Mouse (Mus musculus): ENCODE results near the gene Gm49661. TPM values are rescaled to one million over a fixed set of nuclear protein-coding genes. Genes with fewer than 3 reads are reported as not detected.
A peak's percentile ranks its signal among the peaks of the same experiment; 100 is the strongest.

Gm49661 gene
- polyA plus RNA-seq, 1 experiment from 2014 or later, result not detected

- Histone ChIP-seq H3K36me3 (ENCODE audit: control insufficient read depth, insufficient read depth, low read length) (no peaks in the 10 kb centered on the region), H3K9me3 (replicated peaks; ENCODE audit: control insufficient read depth, low read length) (no peaks in the 10 kb centered on the region), H3K27ac (ENCODE audit: low read length) (no peak overlapping the region), H3K4me2 (ENCODE audit: low read depth, low read length) (no peak overlapping the region), H3K27me3 (ENCODE audit: control insufficient read depth, insufficient read depth, low read length) (no peaks in the 10 kb centered on the region), H3K9ac (ENCODE audit: low read length) (no peak overlapping the region), H3K4me1 (ENCODE audit: control insufficient read depth, insufficient read depth, low read length) (peaks cover 5% of the 10 kb centered on the region; the same call in 1 of the 2 replicates), H3K4me3 (replicated peaks; ENCODE audit: low read length) (no peak overlapping the region)
- ATAC-seq (ENCODE audit: insufficient read depth, low FRiP score), result no peak
- WGBS, result 84% methylated on average over 5 of the region's 5 CpGs
Measured at GRCm38 (mm10) chr8:84996978-84997377, 27.7 kb upstream of the Gm49661 start.

DNA sequence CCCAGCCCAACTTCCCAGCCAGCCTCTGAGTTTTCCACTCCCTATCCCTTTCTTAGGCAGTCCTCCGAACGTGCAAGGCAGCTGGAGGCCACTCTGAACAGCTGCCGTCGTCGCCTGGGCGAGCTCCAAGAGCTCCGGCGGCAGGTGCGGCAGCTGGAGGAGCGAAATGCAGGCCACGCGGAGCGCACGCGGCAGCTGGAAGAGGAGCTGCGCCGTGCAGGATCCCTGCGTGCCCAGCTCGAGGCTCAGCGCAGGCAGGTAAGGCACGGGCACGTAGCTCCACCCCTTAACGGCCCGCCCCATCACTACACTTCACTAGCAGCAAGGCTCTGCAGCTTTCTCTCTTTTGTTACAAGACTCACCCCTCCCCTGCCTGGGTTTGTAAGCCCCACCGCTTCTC lies 26.4 kb upstream of the Gm49661 start:
- no peak for ATAC-seq (ENCODE audit: insufficient read depth, low FRiP score)
- Histone ChIP-seq H3K9me3 (replicated peaks; ENCODE audit: control insufficient read depth, low read length) (no peaks in the 10 kb centered on the region), H3K27me3 (ENCODE audit: control insufficient read depth, insufficient read depth, low read length) (no peaks in the 10 kb centered on the region), H3K9ac (ENCODE audit: low read length) (no peak overlapping the region), H3K4me1 (ENCODE audit: control insufficient read depth, insufficient read depth, low read length) (peaks cover 9% of the 10 kb centered on the region; the same call in 1 of the 2 replicates), H3K36me3 (ENCODE audit: control insufficient read depth, insufficient read depth, low read length) (no peaks in the 10 kb centered on the region), H3K4me2 (ENCODE audit: low read depth, low read length) (no peak overlapping the region), H3K27ac (ENCODE audit: low read length) (no peak overlapping the region), H3K4me3 (replicated peaks; ENCODE audit: low read length) (no peak overlapping the region)
- 42% methylated on average over 25 of the region's 25 CpGs for WGBS

DNA sequence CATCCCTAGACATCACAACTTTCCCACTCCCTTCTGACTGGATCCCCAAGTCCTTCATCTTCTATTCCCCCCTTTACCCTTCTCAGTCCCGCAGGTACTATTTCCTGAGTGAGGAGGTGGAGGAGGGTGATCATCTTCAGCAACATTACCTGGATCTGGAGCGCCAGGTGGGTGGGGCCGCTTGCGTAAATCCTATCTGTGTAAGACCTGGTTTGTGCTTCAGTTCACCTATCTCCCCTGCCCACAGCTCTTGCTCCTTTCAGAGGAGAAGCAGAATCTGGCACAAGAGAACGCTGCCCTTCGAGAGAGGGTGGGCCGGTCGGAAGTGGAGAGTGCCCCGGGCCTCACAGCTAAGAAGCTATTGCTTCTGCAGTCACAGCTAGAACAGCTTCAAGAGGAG lies 25.1 kb upstream of the Gm49661 start:
- Histone ChIP-seq H3K36me3 (ENCODE audit: control insufficient read depth, insufficient read depth, low read length) (no peaks in the 10 kb centered on the region), H3K4me1 (ENCODE audit: control insufficient read depth, insufficient read depth, low read length) (peaks cover 13% of the 10 kb centered on the region), H3K27ac (ENCODE audit: low read length) (no peak overlapping the region), H3K4me2 (ENCODE audit: low read depth, low read length) (no peak overlapping the region), H3K9ac (ENCODE audit: low read length) (no peak overlapping the region), H3K9me3 (replicated peaks; ENCODE audit: control insufficient read depth, low read length) (no peaks in the 10 kb centered on the region), H3K27me3 (ENCODE audit: control insufficient read depth, insufficient read depth, low read length) (no peaks in the 10 kb centered on the region), H3K4me3 (replicated peaks; ENCODE audit: low read length) (no peak overlapping the region)
- ATAC-seq (ENCODE audit: insufficient read depth, low FRiP score), result no peak
- 88% methylated on average over 9 of the region's 9 CpGs for WGBS

- Histone ChIP-seq H3K27ac (ENCODE audit: low read length) (peak overlapping the region; percentile 95), H3K4me2 (ENCODE audit: low read depth, low read length) (peak overlapping the region; percentile 89), H3K9me3 (replicated peaks; ENCODE audit: control insufficient read depth, low read length) (no peaks in the 10 kb centered on the region), H3K27me3 (ENCODE audit: control insufficient read depth, insufficient read depth, low read length) (no peaks in the 10 kb centered on the region), H3K4me3 (replicated peaks; ENCODE audit: low read length) (peak overlapping the region; percentile 62), H3K9ac (ENCODE audit: low read length) (peak overlapping the region; percentile 84), H3K36me3 (ENCODE audit: control insufficient read depth, insufficient read depth, low read length) (no peaks in the 10 kb centered on the region), H3K4me1 (ENCODE audit: control insufficient read depth, insufficient read depth, low read length) (peaks cover 18% of the 10 kb centered on the region)
- ATAC-seq (ENCODE audit: insufficient read depth, low FRiP score), result peak; percentile 84
- 3% methylated on average over 15 of the region's 15 CpGs for WGBS
Measured at GRCm38 (mm10) chr8:84990836-84991235, 21.6 kb upstream of the Gm49661 start.

- peaks cover 16% of the 10 kb centered on the region for H3K4me1 ChIP-seq (ENCODE audit: control insufficient read depth, insufficient read depth, low read length)
- peak within 1 kb of the TSS; percentile 62 for H3K4me3 ChIP-seq (replicated peaks; ENCODE audit: low read length)
- H3K9me3 ChIP-seq (replicated peaks; ENCODE audit: control insufficient read depth, low read length), result no peaks in the 10 kb centered on the region
- peak within 1 kb of the TSS; percentile 95 for H3K27ac ChIP-seq (ENCODE audit: low read length)
- WGBS, result under 1% methylated on average over 28 of the region's 28 CpGs
- ATAC-seq (ENCODE audit: insufficient read depth, low FRiP score), result peak; percentile 92
- H3K36me3 ChIP-seq (ENCODE audit: control insufficient read depth, insufficient read depth, low read length), result no peaks in the 10 kb centered on the region
- peak within 1 kb of the TSS; percentile 89 for H3K4me2 ChIP-seq (ENCODE audit: low read depth, low read length)
- peak within 1 kb of the TSS; percentile 84 for H3K9ac ChIP-seq (ENCODE audit: low read length)
- no peaks in the 10 kb centered on the region for H3K27me3 ChIP-seq (ENCODE audit: control insufficient read depth, insufficient read depth, low read length)
Measured at GRCm38 (mm10) chr8:84990349-84990748, 21.1 kb upstream of the Gm49661 start, which contains the start of gene Hook2. Gene Hook2 (plus strand): TSS chr8:84990603.

GRCm38 (mm10) chr8:84989810-84990209 lies 20.6 kb upstream of the Gm49661 start:
- Histone ChIP-seq H3K27me3 (ENCODE audit: control insufficient read depth, insufficient read depth, low read length) (no peaks in the 10 kb centered on the region), H3K4me2 (ENCODE audit: low read depth, low read length) (peak overlapping the region; percentile 89), H3K9me3 (replicated peaks; ENCODE audit: control insufficient read depth, low read length) (no peaks in the 10 kb centered on the region), H3K27ac (ENCODE audit: low read length) (peak overlapping the region; percentile 87), H3K36me3 (ENCODE audit: control insufficient read depth, insufficient read depth, low read length) (no peaks in the 10 kb centered on the region), H3K9ac (ENCODE audit: low read length) (peak overlapping the region; percentile 76), H3K4me1 (ENCODE audit: control insufficient read depth, insufficient read depth, low read length) (peaks cover 22% of the 10 kb centered on the region), H3K4me3 (replicated peaks; ENCODE audit: low read length) (peak overlapping the region; percentile 62)
- WGBS, result 0% methylated on average over 15 of the region's 15 CpGs
- peak; percentile 31 for ATAC-seq (ENCODE audit: insufficient read depth, low FRiP score)

- no peaks in the 10 kb centered on the region for H3K9me3 ChIP-seq (replicated peaks; ENCODE audit: control insufficient read depth, low read length)
- WGBS, result 11% methylated on average over 15 of the region's 15 CpGs
- H3K4me2 ChIP-seq (ENCODE audit: low read depth, low read length), result peak overlapping the region; percentile 89
- no peak for ATAC-seq (ENCODE audit: insufficient read depth, low FRiP score)
- H3K27ac ChIP-seq (ENCODE audit: low read length), result peak overlapping the region; percentile 87
- no peaks in the 10 kb centered on the region for H3K27me3 ChIP-seq (ENCODE audit: control insufficient read depth, insufficient read depth, low read length)
- H3K36me3 ChIP-seq (ENCODE audit: control insufficient read depth, insufficient read depth, low read length), result no peaks in the 10 kb centered on the region
- H3K9ac ChIP-seq (ENCODE audit: low read length), result peak overlapping the region; percentile 61
- H3K4me3 ChIP-seq (replicated peaks; ENCODE audit: low read length), result peak overlapping the region; percentile 62
- H3K4me1 ChIP-seq (ENCODE audit: control insufficient read depth, insufficient read depth, low read length), result peaks cover 27% of the 10 kb centered on the region
Measured at GRCm38 (mm10) chr8:84989311-84989731, 20.1 kb upstream of the Gm49661 start.

DNA sequence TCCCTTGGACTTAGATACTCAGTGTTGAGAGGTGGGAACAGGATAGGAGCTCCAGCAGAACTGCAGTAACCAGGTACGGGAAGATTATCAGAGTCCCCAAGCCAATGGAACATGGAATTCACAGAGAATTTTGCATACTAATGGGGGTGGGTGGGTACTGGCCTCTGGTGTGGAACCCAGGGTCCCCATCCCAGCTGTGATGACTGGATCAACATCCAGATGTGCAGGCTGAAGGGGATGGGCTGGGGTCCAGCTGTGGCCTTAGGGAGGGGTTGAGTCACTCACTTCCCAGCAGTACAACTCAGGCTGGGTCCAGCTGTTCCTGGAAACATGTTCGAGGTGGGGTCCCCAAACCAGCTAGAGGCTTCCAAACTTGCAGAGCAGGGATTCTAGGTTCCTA lies 18.7 kb upstream of the Gm49661 start:
- no peak for ATAC-seq (ENCODE audit: insufficient read depth, low FRiP score)
- H3K9me3 ChIP-seq (replicated peaks; ENCODE audit: control insufficient read depth, low read length), result no peaks in the 10 kb centered on the region
- H3K36me3 ChIP-seq (ENCODE audit: control insufficient read depth, insufficient read depth, low read length), result no peaks in the 10 kb centered on the region
- H3K27ac ChIP-seq (ENCODE audit: low read length), result no peak overlapping the region
- H3K9ac ChIP-seq (ENCODE audit: low read length), result no peak overlapping the region
- no peak overlapping the region for H3K4me3 ChIP-seq (replicated peaks; ENCODE audit: low read length)
- H3K4me2 ChIP-seq (ENCODE audit: low read depth, low read length), result no peak overlapping the region
- peaks cover 28% of the 10 kb centered on the region for H3K4me1 ChIP-seq (ENCODE audit: control insufficient read depth, insufficient read depth, low read length)
- H3K27me3 ChIP-seq (ENCODE audit: control insufficient read depth, insufficient read depth, low read length), result no peaks in the 10 kb centered on the region
- 67% methylated on average over 2 of the region's 2 CpGs for WGBS

- peaks cover 32% of the 10 kb centered on the region for H3K4me1 ChIP-seq (ENCODE audit: control insufficient read depth, insufficient read depth, low read length)
- no peaks in the 10 kb centered on the region for H3K9me3 ChIP-seq (replicated peaks; ENCODE audit: control insufficient read depth, low read length)
- no peak for ATAC-seq (ENCODE audit: insufficient read depth, low FRiP score)
- no peaks in the 10 kb centered on the region for H3K27me3 ChIP-seq (ENCODE audit: control insufficient read depth, insufficient read depth, low read length)
- H3K36me3 ChIP-seq (ENCODE audit: control insufficient read depth, insufficient read depth, low read length), result no peaks in the 10 kb centered on the region
- no peak overlapping the region for H3K27ac ChIP-seq (ENCODE audit: low read length)
- H3K9ac ChIP-seq (ENCODE audit: low read length), result no peak overlapping the region
- 77% methylated on average over 5 of the region's 5 CpGs for WGBS
- no peak overlapping the region for H3K4me3 ChIP-seq (replicated peaks; ENCODE audit: low read length)
- no peak overlapping the region for H3K4me2 ChIP-seq (ENCODE audit: low read depth, low read length)
Measured at GRCm38 (mm10) chr8:84987388-84987787, 18.2 kb upstream of the Gm49661 start.
